Mouse (Mus musculus): ENCODE data around the gene Eepd1.

Gene Eepd1

GRCm38 (mm10) chr9:25489221-25489960 is 8.0 kb downstream of the Eepd1 start:
- DNase-seq: no peak

- DNase-seq: no peak
Observed at GRCm38 (mm10) chr9:25490278-25491145, 9.2 kb downstream of the Eepd1 start.

DNA sequence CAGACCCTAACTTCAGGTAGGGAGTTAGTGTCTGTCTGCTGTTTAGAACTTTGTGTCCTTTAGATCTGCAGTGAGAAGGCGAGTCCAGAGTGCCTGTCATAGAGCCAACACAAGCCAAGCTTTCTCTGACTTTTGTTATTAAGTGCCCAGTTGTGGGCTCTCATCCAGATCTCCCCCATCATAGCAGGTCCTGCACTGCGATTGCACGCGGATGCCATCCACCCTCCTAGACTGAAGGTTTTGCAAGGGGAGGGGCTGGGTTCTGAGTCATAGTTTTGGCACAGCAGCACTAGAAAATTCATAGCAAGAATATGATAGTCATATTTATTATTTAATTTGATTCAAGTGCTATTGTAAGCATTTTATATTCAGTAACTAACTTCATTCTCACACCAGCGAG is 12.6 kb downstream of the Eepd1 start:
- DNase-seq: no peak

DNA sequence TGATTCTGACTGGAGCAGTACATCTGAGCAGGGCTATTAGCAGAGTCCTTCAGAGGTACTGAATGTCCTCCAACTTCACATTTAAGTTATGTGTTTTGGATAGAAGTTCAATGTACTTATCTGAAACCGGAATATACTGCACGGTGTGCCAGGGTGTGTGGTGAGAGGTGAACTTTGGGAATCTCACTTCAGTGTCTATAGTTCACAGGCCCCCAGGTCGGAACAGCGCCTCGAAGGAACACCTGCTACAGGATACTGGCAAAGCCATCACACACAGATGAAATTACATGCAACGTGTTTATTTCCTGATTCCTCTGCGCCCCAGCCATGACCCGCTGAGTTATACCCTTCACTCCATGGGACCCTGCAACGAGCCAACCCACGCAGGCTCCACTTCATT is 14.3 kb downstream of the Eepd1 start:
- no peak for DNase-seq

GRCm38 (mm10) chr9:25496196-25496595 is 14.8 kb downstream of the Eepd1 start:
- no peak for DNase-seq

GRCm38 (mm10) chr9:25496703-25497102 is 15.4 kb downstream of the Eepd1 start:
- no peak for DNase-seq

GRCm38 (mm10) chr9:25498770-25499169 is 17.4 kb downstream of the Eepd1 start:
- peak; percentile 20 to 52 for DNase-seq

GRCm38 (mm10) chr9:25499306-25499705 is 18.0 kb downstream of the Eepd1 start:
- no peak for DNase-seq

- no peak for DNase-seq
Observed at GRCm38 (mm10) chr9:25500031-25500430, 18.7 kb downstream of the Eepd1 start.

DNA sequence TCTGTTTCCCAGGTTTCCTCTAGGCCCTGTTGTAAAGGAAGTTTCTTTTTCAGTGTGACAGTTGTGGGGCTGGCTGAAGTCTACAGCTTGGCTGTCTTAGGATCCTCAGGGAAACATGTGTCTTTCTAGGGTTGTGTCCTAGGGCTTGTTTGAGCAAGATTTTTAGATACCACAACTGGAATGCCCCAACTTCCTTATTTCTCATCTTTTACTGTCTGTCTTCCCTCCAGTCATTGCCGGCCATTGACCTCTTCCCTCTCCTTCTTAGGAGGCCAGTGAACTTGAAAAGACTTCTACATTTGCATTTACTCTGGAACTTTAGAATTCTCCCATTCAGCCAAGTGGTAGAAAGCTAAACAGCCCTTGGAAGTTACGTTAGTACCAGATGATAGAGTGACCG is 27.5 kb downstream of the Eepd1 start:
- no peak for DNase-seq

- DNase-seq: peak in 1 of 2 experiments; percentile 13
Observed at GRCm38 (mm10) chr9:25510572-25510971, 29.2 kb downstream of the Eepd1 start.

GRCm38 (mm10) chr9:25513050-25513449 is 31.7 kb downstream of the Eepd1 start:
- DNase-seq: peak in 1 of 2 experiments; percentile 60

GRCm38 (mm10) chr9:25513556-25513955 is 32.2 kb downstream of the Eepd1 start:
- DNase-seq: no peak

DNA sequence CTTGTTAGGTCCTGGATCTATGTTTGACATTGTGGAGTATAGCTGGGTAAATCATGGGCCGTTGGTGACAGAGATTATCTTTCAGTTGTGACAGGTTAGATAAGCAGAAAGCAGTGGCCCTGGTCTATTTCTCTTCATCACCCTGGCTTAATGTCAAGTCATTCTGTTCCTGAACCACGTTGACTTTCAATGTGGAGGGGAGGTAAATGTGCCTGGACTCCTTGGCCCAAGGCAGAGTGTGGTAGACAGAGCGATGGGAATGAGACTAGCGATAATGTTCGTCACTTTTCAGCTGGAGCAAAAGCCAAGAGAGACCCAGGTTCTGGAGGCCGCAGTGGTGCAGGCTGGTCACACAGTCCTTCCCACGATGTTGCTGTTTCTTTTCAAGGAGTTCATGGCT is 35.3 kb downstream of the Eepd1 start:
- no peak for DNase-seq

GRCm38 (mm10) chr9:25517982-25518381 is 36.6 kb downstream of the Eepd1 start:
- DNase-seq: peak in 1 of 2 experiments; percentile 11

DNA sequence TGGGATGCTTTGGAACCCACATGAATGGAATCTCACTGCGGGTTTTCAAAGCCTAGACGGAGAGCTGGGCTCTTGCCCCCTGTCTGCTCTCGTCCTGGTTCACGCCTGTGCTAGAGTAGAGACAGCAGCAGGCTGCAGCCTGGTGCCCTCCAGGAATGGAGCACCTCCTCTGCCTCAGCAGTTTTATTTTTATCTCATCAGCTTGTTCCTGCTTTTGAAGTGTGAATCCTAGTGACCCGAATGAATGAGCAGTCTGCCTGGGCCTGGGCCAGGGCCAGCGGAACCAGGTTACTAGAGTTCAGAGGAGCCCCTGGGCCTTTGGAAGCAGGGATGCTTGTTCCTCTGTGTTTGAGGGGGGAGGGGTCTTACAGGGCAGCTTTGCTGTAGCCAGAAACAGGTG is 37.8 kb downstream of the Eepd1 start:
- peak; percentile 38 to 48 for DNase-seq

DNA sequence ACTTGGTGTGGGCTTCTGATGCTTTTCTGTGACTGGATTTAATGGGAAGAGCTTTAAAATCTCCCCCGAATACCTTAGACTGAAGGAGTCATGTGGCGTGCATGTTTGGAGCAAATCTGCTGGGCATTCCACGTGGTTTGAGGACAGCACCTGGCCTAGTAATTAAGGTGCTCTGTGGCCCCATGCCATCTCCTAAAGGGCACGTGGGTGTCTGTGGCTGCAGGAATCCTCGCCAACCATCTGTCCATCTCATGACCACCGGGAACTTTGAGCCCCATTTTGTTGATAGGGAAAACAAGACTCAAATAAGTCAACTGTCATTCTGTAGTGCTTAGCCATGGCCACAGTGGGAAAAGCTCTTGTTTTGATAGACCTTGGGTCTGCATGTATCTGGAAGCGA is 39.5 kb downstream of the Eepd1 start:
- no peak for DNase-seq

DNA sequence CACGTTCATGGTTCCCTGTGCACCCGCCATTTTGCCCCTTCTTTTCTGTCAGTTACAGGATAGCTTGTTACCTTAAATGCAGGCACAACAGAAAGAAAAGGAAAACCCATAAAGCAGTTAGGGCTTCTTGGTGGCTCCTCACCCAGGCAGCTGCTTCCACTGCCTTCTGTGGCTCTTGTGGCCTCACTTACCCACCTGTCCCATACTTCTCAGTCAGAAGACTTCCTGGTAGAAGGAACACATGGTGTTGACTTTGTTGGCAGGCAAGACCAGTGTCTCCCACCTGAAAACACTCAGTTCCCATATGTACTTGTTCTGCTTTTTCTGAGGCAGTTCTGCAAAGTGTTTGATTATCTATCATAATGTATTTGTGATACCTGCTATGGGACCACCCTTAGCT is 40.5 kb downstream of the Eepd1 start:
- no peak for DNase-seq

- no peak for DNase-seq
Observed at GRCm38 (mm10) chr9:25526516-25526915, 45.2 kb downstream of the Eepd1 start.

- DNase-seq: no peak
Observed at GRCm38 (mm10) chr9:25526927-25527337, 45.6 kb downstream of the Eepd1 start.

- no peak for DNase-seq
Observed at GRCm38 (mm10) chr9:25527359-25528038, 46.2 kb downstream of the Eepd1 start.

- DNase-seq: no peak
Observed at GRCm38 (mm10) chr9:25531627-25532026, 50.3 kb downstream of the Eepd1 start.

- DNase-seq: no peak
Observed at GRCm38 (mm10) chr9:25532105-25532504, 50.8 kb downstream of the Eepd1 start.

Data from kidney, postnatal 36 days (tissue).